20 mouse cellular contexts compared by ENCODE assay signal in genomic region chr9:56716066-56716465, GRCm38 (mm10).
DNase-seq lines count a peak whose midpoint lies in the region; ATAC-seq and TF ChIP-seq lines count a peak whose summit lies in the region.
"Had no signal": no experiment of that assay in that cellular context is flagged by ENCODE, and none has a peak within 500 bp of the region (broad histone marks: within the 10 kb centered on the region; RNA-seq: fewer than 3 reads in every experiment).

No protein-coding gene starts in this region.

- no peaks in the 10 kb centered on the region; the same call in 1 of the 2 replicates for H3K4me1 ChIP-seq in midbrain, postnatal 0 days (ENCODE audit: insufficient read depth, low read length)
- H3K4me1 ChIP-seq in midbrain, embryonic 10.5 days, result 0 out of 2 replicates have a peak, but pooled peaks cover 6% of the 10 kb centered on the region
- H3K4me1 ChIP-seq in midbrain, embryonic 16.5 days (ENCODE audit: control insufficient read depth, insufficient read depth, low read length), result peaks cover under 1% of the 10 kb centered on the region; the same call in 1 of the 2 replicates
- H3K4me1 ChIP-seq: embryonic facial prominence, embryonic 13.5 days; forebrain, embryonic 13.5 days; intestine, embryonic 15.5 days had no signal

- H3K27me3 ChIP-seq in midbrain, postnatal 0 days (ENCODE audit: insufficient read depth, low read length), result no peaks in the 10 kb centered on the region
- H3K27me3 ChIP-seq in midbrain, embryonic 10.5 days (ENCODE audit: low read depth, poor library complexity, severe bottlenecking), result no peaks in the 10 kb centered on the region
- H3K27me3 ChIP-seq in midbrain, embryonic 16.5 days (ENCODE audit: control insufficient read depth, insufficient read depth, low read depth, low read length), result no peaks in the 10 kb centered on the region; the same call in 1 of the 2 replicates
- H3K27me3 ChIP-seq: embryonic facial prominence, embryonic 13.5 days had no signal

- H3K36me3 ChIP-seq in midbrain, postnatal 0 days (ENCODE audit: insufficient read depth, low read length), result no peaks in the 10 kb centered on the region
- H3K36me3 ChIP-seq in midbrain, embryonic 10.5 days, result no peaks in the 10 kb centered on the region
- no peaks in the 10 kb centered on the region for H3K36me3 ChIP-seq in midbrain, embryonic 16.5 days (ENCODE audit: control insufficient read depth, insufficient read depth, low read length)
- H3K36me3 ChIP-seq: embryonic facial prominence, embryonic 13.5 days; heart, embryonic 13.5 days; hindbrain, embryonic 13.5 days; intestine, embryonic 15.5 days had no signal

- no peaks in the 10 kb centered on the region for H3K9me3 ChIP-seq in midbrain, postnatal 0 days (ENCODE audit: low read length)
- H3K9me3 ChIP-seq in midbrain, embryonic 10.5 days (replicated peaks), result no peaks in the 10 kb centered on the region
- no peaks in the 10 kb centered on the region for H3K9me3 ChIP-seq in midbrain, embryonic 16.5 days (replicated peaks; ENCODE audit: control insufficient read depth, low read length, poor library complexity, severe bottlenecking)
- H3K9me3 ChIP-seq: embryonic facial prominence, embryonic 13.5 days; forebrain, embryonic 13.5 days; heart, embryonic 13.5 days; hindbrain, embryonic 13.5 days; intestine, embryonic 15.5 days had no signal

- 75% methylated on average over 3 of the region's 3 CpGs for WGBS in midbrain, postnatal 0 days
- WGBS in midbrain, embryonic 10.5 days, result 90% methylated on average over 3 of the region's 3 CpGs
- WGBS in midbrain, embryonic 16.5 days, result 72% methylated on average over 3 of the region's 3 CpGs

- no peak overlapping the region for H3K4me3 ChIP-seq in midbrain, postnatal 0 days (ENCODE audit: low read depth, low read length)
- no peak overlapping the region for H3K4me3 ChIP-seq in midbrain, embryonic 10.5 days
- H3K4me3 ChIP-seq in midbrain, embryonic 16.5 days (ENCODE audit: low read depth, low read length), result no peak overlapping the region
- H3K4me3 ChIP-seq: embryonic facial prominence, embryonic 13.5 days; forebrain, embryonic 13.5 days; heart, embryonic 13.5 days; hindbrain, embryonic 13.5 days; intestine, embryonic 15.5 days had no signal

- DNase-seq in midbrain, postnatal 0 days (ENCODE audit: low spot score), result peak; percentile 47
- no peak for DNase-seq in midbrain, embryonic 10.5 days (ENCODE audit: low spot score)
- DNase-seq in cerebellum, adult 18-20 months, result peak; percentile 55 to 66
- DNase-seq in cerebellum, adult 9-11 months, result peak; percentile 73
- DNase-seq in cerebellum, postnatal 36 days, result peak; percentile 58 to 59
- DNase-seq in gastrocnemius, postnatal 10 days, result no peak
- no peak for DNase-seq in gastrocnemius, postnatal 36 days
- DNase-seq: adrenal gland, adult 2 months; adrenal gland, postnatal 25 days; forebrain, postnatal 0 days; gastrocnemius, postnatal 25 days; heart, adult 11 months; heart, postnatal 36 days; kidney, adult 8-10 months had no signal

- no peak overlapping the region for H3K4me2 ChIP-seq in midbrain, postnatal 0 days (ENCODE audit: low read depth, low read length, poor library complexity, severe bottlenecking)
- no peak overlapping the region for H3K4me2 ChIP-seq in midbrain, embryonic 16.5 days (ENCODE audit: low read length)
- H3K4me2 ChIP-seq: embryonic facial prominence, embryonic 13.5 days; forebrain, embryonic 13.5 days; heart, embryonic 13.5 days; hindbrain, embryonic 13.5 days; intestine, embryonic 15.5 days had no signal

- no peak for ATAC-seq in midbrain, postnatal 0 days (ENCODE audit: low FRiP score)
- ATAC-seq in midbrain, embryonic 16.5 days, result no peak
- ATAC-seq: forebrain, embryonic 13.5 days; forebrain, postnatal 0 days; intestine, embryonic 15.5 days had no signal

- intact Hi-C loops in gastrocnemius, postnatal 36 days (cut with DNase I), result no loop called here

- H3K27ac ChIP-seq in midbrain, postnatal 0 days (ENCODE audit: low read depth, low read length), result no peak overlapping the region
- no peak overlapping the region for H3K27ac ChIP-seq in midbrain, embryonic 10.5 days (replicated peaks)
- no peak overlapping the region for H3K27ac ChIP-seq in midbrain, embryonic 16.5 days (ENCODE audit: low read length)
- H3K27ac ChIP-seq: embryonic facial prominence, embryonic 13.5 days; forebrain, embryonic 13.5 days; heart, embryonic 13.5 days; hindbrain, embryonic 13.5 days; intestine, embryonic 15.5 days had no signal

- TF ChIP-seq CTCF in midbrain, postnatal 0 days (IDR thresholded peaks at IDR 0.05), result no peak

- no peak overlapping the region for H3K9ac ChIP-seq in midbrain, postnatal 0 days (replicated peaks; ENCODE audit: low read length, poor library complexity, severe bottlenecking)
- H3K9ac ChIP-seq in midbrain, embryonic 16.5 days (ENCODE audit: low read depth, low read length), result no peak overlapping the region
- H3K9ac ChIP-seq: embryonic facial prominence, embryonic 13.5 days; forebrain, embryonic 13.5 days; forebrain, postnatal 0 days; heart, embryonic 13.5 days; hindbrain, embryonic 13.5 days; intestine, embryonic 15.5 days had no signal

Comparison
In these comparisons a context has a peak if more than half of its experiments do, and no peak if none do; other contexts are left out.
1. DNase-seq: peak in midbrain, postnatal 0 days (single experiment), cerebellum, adult 18-20 months (2 of 2), cerebellum, adult 9-11 months (single experiment) and cerebellum, postnatal 36 days (2 of 2); none in midbrain, embryonic 10.5 days (single experiment), gastrocnemius, postnatal 10 days (single experiment) and gastrocnemius, postnatal 36 days (0 of 2).